Mouse (Mus musculus) thymus, postnatal 10 days (tissue): Measurements from ENCODE around the gene B3galt4.
"Not testable (repeated sequence)": the region's sequence is repeated elsewhere in the genome, so short reads cannot be mapped to it uniquely, and the experiment has no call there.

ENCODE experiments used
- DNase-seq, 2 experiments: peaks; one replicate each; pipeline ENCODE4 v3.0.0; 2021; ENCODE audit warnings: low spot score in 2 of 2

Gene B3galt4

DNA sequence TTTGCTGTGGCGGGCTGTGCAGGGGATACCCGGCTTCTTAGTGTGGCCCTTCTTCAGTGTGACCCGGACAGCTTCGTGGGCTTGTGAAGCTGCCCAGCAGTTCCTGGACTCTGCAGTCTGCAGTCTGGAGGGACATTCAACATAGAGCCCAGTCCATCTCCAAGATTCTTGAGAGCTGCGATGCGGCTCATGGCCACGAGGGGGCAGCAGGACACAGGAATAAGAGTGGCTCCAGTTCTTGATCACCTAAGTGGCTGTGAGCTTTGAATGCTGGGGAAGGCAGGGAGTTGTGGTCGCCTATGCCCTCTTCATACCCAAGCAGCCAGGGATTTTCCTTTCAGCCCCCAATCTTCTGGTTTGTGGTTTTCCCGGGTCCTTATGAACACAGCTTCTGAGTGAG, 17.2 kb upstream of the B3galt4 start:
- peak in 1 of 2 experiments; percentile 72 for DNase-seq

DNA sequence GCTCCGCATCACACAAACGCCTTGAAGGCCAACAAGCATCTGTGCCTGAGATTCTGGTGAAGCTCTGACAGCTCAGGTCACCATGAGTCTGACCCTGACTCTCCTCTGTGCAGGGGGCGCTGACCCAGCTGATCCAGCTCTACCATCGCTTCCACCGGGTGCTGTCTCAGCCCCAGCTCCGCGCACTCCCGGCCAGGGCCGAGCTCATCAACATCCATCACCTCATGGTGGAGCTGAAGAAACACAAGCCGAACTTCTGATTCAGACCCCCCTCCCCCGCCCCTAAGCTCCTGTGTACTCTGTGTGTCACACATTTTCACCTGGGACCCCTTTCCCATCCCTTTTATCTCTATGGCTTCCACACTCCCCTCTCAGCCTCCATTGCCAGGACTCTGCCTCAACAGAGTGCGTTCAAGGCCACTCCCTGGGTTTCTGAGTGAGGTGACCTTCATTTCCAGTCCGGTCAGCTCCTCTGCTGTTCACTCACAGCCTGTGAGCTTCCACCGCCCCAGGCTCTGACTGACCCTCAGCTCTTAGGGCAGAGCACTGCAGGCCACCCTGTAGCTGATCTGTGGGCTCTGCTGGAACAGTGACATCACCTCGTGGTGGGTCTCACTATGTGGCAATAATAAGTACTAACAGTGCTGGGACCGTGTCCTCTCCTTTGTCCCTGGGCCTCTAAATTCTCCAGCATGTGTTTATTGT, 14.7 kb upstream of the B3galt4 start:
- no peak for DNase-seq

- DNase-seq: no peak
Measured at GRCm38 (mm10) chr17:33965082-33965845, 14.0 kb upstream of the B3galt4 start.

DNA sequence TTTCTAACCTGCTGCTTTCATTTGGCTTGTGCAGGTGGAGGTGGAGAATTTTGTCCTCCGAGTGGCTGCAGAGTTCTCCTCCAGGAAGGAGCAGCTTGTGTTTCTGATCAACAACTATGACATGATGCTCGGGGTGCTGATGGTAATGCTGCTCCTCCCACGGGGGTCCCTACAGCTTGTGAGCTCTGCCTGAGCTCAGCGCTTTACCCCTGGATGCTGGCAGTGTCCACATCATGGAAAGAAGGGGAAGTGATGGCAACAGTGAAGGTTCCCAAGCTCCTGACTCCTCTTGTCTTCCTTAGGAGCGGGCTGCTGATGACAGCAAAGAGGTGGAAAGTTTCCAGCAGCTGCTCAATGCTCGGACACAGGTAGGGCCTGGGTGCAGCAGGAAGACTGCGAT, 11.6 kb upstream of the B3galt4 start:
- no peak for DNase-seq

DNA sequence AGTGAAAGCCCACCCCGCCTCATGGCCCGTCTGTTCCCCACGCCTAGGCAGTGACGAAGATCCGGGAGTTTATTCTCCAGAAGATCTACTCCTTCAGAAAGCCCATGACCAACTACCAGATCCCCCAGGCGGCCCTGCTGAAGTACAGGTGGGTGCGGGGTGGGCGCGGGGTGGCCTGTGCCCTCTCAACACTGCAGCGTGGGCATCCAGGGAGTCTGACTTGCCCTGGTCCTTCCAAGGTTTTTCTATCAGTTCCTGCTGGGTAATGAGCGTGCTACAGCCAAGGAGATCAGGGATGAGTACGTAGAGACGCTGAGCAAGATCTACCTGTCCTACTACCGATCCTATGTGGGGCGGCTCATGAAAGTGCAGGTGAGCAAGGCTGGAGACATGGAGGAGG, 8.7 kb upstream of the B3galt4 start:
- no peak for DNase-seq

- DNase-seq: no peak
Measured at GRCm38 (mm10) chr17:33959135-33959534, 7.8 kb upstream of the B3galt4 start.

DNA sequence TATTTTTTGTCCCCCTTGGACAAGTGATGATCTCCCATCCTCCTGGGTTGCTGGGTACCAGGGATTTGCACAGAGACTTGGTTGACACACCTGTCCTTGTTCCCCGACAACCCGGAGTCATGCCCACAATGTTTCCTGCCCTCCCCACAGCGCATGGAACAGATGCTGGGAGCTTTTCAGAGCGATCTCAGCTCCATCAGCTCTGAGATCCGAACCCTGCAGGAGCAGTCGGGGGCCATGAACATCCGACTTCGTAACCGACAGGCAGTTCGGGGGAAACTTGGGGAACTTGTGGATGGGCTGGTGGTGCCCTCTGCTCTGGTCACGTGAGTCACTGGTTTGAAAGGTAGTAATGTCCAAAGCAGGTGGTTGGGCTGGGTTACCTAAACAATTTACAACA, 7.2 kb upstream of the B3galt4 start:
- DNase-seq: no peak

DNA sequence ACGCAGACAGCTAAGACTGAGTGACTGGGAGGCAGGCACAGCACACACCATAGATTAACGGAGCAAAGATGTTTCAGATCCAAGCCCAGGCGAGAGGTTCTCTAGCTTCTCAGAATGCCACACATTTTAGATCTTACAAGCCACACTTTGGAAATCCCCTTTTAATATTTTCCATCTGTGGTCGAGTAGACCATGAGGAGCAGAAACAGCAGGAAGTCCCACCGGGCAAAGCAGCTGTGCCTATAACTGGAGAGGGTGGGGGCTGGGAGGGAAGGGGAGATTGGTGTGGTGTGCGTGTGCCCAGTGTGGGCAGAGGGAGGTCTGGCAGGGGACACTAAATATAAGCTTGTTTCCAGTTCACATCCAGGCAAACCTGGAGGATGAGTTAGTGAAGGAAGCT, 6.2 kb upstream of the B3galt4 start:
- no peak for DNase-seq

DNA sequence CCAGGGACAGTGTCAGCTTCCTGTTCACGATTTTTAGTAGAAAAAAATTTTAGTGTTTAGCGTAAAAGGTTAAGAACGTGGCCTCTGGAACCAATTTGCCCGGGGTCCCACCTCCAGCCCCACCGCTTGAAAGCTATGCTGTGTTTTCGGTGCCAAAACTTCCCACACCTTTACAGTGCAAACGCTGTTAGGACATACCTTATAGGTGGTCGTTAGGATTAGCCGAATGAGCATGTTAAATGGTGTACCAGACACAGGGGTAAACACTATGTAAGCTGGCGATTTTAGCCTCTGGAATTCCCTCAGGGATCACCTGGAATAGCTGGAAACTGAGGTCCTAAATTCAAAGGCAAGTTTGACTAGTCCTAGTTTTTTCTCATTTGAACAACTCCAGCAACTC, 5.0 kb upstream of the B3galt4 start:
- no peak for DNase-seq

DNA sequence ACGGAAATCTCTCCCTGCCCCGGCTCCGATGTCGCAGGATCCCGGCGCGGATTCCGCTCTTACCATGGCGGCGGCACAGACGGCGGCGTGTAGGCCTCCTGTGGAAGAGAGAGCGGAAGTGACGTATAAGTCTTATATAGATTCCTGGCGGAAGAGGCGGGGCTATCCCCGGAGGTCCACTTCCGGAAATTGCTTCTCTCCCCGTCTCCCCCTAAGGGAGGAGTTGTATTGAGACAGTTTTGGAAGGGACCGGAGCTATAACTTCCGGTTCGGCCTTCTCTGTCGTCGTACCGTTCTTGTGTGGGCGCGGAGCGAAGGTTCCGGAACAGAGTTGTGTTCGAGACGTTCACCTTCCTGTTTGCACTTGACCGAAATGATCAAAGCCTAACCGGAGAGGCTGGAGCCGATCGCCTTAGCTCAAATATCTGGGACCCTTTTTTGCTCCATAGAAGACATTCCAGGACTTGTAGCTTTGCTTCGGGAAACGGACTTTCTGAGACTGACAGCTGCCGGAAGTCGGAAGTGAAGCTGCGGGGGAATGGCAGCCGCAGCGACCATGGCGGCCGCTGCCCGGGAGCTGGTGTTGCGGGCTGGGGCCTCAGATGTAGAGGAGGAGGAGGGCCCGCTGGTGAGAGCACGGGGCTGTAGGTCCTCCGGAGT, 4.4 kb upstream of the B3galt4 start, which contains the start of the genes Vps52 and Rps18:
Gene Vps52, plus strand, starts transcription at position 258 of the 660 bp plus-strand sequence.
Gene Rps18, minus strand, starts transcription at position 447 of the 660 bp plus-strand sequence.
- DNase-seq: peak; percentile 94 to 97

DNA sequence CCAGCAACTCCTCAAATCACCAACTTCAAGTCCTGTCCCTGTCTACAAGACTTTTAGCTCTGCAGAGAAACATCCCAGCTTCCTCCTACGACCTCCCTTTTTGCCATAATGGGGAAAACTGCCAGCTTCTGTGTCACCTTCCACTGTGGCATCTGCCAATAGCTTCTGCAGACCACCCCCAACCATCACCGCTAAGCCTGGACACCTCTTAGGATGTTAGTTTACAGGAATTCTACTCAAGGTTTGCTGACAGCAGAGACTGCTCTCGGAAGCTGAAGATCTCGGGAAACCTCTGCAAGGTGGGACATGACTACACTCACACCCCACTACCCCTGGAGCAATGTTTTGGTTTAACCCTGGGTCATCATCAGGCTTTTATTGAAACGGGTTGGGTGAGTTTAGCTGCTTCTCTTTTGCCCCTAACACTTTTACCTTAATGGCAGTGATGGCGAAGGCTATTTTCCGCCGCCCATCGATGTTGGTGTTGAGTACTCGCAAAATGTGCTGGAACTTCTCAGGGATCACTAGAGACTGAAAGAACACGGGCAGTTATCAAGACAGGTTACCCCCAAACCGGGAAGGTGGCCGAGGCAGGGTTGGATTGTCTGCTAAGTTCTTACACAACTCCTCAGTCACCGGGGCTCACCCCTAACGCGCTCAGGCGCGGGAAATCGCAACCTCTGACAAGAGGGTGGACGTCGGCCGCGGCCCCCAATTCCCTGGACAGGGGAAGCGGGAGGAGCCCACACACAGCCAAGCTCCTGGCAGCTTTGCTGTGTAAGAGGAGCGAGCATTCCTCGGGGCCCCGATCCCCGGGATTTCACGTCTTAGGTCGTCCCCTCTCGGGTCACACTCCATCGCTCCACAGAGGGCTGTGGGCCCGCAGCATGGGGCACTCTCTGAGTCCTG, 3.6 kb upstream of the B3galt4 start:
- no peak for DNase-seq

- DNase-seq: no peak
Measured at GRCm38 (mm10) chr17:33953961-33954565, 2.8 kb upstream of the B3galt4 start.

- no peak for DNase-seq
Measured at GRCm38 (mm10) chr17:33953310-33953709, 2.0 kb upstream of the B3galt4 start.

- no peak for DNase-seq
Measured at GRCm38 (mm10) chr17:33952879-33953278, 1.6 kb upstream of the B3galt4 start.

- DNase-seq: not testable (repeated sequence)
Measured at GRCm38 (mm10) chr17:33952015-33952414, 727 bp upstream of the B3galt4 start.

DNA sequence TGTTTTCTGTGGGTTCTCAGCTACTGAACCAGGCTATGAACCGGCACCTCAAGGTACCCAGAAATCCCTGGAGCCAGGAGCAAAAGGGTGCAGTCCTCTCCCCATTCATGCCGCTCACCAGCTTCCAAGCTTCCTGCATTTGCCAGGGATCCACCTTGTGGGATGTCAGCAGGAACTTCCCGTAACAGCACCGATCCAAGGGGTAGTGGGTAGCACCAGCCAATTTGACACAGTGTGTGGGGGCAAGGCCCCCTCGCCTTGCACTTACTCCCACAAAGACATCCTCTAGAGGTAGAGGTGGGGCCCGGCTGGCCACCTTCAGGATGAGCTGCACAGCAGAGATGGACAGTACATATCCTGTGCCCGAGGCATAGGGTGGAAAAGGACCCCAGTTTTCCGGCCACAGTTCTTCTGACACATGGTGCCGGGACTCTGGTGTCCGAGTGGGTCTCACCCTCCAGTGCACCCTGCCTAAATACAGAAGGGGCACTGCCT, 1.1 kb downstream of the B3galt4 start:
- DNase-seq: no peak

DNA sequence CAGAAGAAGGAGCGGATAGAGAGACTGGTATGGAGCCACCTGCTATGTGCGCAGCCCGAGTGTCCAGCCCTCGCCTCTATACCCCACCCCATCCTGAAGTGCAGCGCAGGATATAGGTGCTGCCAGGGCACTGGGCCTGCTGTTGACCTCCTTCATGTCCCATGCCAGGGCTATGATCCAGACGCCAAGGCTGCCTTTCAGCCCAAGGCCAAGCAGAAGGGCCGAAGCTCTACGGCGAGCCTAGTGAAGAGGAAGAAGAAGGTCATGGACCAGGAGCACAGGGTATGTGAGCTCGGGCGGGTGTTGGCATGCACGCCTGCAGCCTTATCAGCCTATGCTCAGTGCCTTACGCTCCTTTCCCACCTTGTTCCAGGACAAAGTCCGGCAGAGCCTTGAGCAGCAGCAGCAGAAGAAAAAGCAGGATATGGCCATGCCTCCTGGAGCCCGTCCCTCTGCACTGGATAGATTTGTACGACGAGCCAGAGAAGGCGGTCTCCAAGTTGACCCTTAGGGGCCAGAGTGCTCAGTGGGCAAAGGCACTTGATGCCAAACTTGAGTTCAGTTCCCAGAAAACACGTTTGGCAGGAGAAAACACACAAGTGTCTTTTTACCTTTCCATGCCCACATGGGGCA, 2.3 kb downstream of the B3galt4 start:
- DNase-seq: no peak

DNA sequence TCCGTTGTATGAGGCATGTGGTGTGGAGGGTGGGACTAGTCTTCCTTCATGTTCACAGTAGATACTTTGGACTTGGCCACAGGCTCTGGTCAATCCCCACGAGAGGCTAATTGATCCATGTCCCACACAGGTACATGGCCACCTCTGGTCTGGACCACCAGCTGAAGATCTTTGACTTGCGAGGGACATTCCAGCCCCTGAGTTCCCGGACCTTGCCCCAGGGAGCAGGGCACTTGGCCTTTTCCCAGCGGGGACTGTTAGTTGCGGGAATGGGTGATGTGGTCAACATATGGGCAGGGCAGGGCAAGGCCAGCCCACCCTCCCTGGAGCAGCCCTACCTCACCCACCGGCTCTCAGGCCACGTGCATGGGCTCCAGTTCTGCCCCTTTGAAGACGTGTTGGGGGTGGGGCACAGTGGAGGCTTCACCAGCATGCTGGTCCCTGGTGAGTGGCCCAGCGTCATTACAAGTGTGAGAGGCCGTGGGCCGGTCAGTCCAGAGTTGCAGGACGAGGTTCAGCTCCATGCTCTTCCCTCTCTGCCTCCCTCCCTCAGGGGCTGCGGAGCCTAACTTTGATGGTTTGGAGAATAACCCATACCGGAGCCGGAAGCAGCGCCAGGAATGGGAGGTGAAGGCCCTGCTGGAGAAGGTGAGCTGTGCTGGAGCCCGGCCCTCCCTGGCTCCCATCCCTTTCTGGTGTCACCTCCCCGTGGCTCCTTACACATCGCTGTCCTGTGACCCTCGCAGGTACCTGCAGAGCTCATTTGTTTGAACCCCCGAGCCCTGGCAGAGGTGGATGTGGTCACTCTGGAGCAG, 3.0 kb downstream of the B3galt4 start:
- DNase-seq: no peak

- peak in 1 of 2 experiments; percentile 44 for DNase-seq
Measured at GRCm38 (mm10) chr17:33947430-33948089, 3.7 kb downstream of the B3galt4 start.
